Mouse (Mus musculus): ENCODE measurements around the gene Slc9a9. TPM values are rescaled to one million over a fixed set of nuclear protein-coding genes. Genes with fewer than 3 reads are reported as not detected.

Slc9a9 gene
- polyA plus RNA-seq, 2 experiments, result 3.7 to 5.1 TPM

GRCm38 (mm10) chr9:95256680-95257316 is 587.1 kb downstream of the Slc9a9 start:
- no peaks in the 10 kb centered on the region for H3K36me3 ChIP-seq (ENCODE audit: control insufficient read depth, insufficient read depth, low read length)
- H3K9ac ChIP-seq (ENCODE audit: low read depth, low read length, severe bottlenecking), result no peak overlapping the region
- no peak for TF ChIP-seq POLR2A (IDR thresholded peaks at IDR 0.05; ENCODE audit: borderline replicate concordance, extremely low read depth, insufficient read depth, insufficient read length)
- ATAC-seq (ENCODE audit: low FRiP score, low read depth) (no peak), DNase-seq (ENCODE audit: low spot score) (no peak)
- no peak overlapping the region for H3K4me2 ChIP-seq (replicated peaks; ENCODE audit: low read depth, low read length, severe bottlenecking)
- H3K9me3 ChIP-seq (ENCODE audit: control insufficient read depth, low read length), result no peaks in the 10 kb centered on the region
- no peaks in the 10 kb centered on the region for H3K27me3 ChIP-seq (ENCODE audit: control insufficient read depth, insufficient read depth, low read length)
- 73% methylated on average over 21 of the region's 21 CpGs for WGBS
- no peak overlapping the region for H3K4me3 ChIP-seq (replicated peaks; ENCODE audit: low read length)
- H3K27ac ChIP-seq (replicated peaks; ENCODE audit: low read depth, low read length), result no peak overlapping the region
- no peaks in the 10 kb centered on the region for H3K4me1 ChIP-seq (ENCODE audit: control insufficient read depth, insufficient read depth, low read length)

GRCm38 (mm10) chr9:95262851-95263250 is 593.1 kb downstream of the Slc9a9 start:
- DNase-seq (ENCODE audit: low spot score), result no peak
- Histone ChIP-seq H3K27ac (replicated peaks; ENCODE audit: low read depth, low read length) (no peak overlapping the region), H3K9ac (ENCODE audit: low read depth, low read length, severe bottlenecking) (no peak overlapping the region), H3K27me3 (ENCODE audit: control insufficient read depth, insufficient read depth, low read length) (no peaks in the 10 kb centered on the region), H3K4me2 (replicated peaks; ENCODE audit: low read depth, low read length, severe bottlenecking) (no peak overlapping the region), H3K36me3 (ENCODE audit: control insufficient read depth, insufficient read depth, low read length) (no peaks in the 10 kb centered on the region), H3K9me3 (ENCODE audit: control insufficient read depth, low read length) (no peaks in the 10 kb centered on the region), H3K4me3 (replicated peaks; ENCODE audit: low read length) (no peak overlapping the region), H3K4me1 (ENCODE audit: control insufficient read depth, insufficient read depth, low read length) (peaks cover 4% of the 10 kb centered on the region)
- no peak for ATAC-seq (ENCODE audit: low FRiP score, low read depth)
- 69% methylated on average over 3 of the region's 3 CpGs for WGBS
- no peak for TF ChIP-seq POLR2A (IDR thresholded peaks at IDR 0.05; ENCODE audit: borderline replicate concordance, extremely low read depth, insufficient read depth, insufficient read length)

GRCm38 (mm10) chr9:95263867-95264509 is 594.3 kb downstream of the Slc9a9 start:
- H3K9ac ChIP-seq (ENCODE audit: low read depth, low read length, severe bottlenecking), result no peak overlapping the region
- DNase-seq (ENCODE audit: low spot score), result no peak
- H3K4me1 ChIP-seq (ENCODE audit: control insufficient read depth, insufficient read depth, low read length), result peaks cover 4% of the 10 kb centered on the region
- H3K27ac ChIP-seq (replicated peaks; ENCODE audit: low read depth, low read length), result no peak overlapping the region
- no peaks in the 10 kb centered on the region for H3K36me3 ChIP-seq (ENCODE audit: control insufficient read depth, insufficient read depth, low read length)
- 70% methylated on average over 9 of the region's 9 CpGs for WGBS
- H3K9me3 ChIP-seq (ENCODE audit: control insufficient read depth, low read length), result no peaks in the 10 kb centered on the region
- H3K27me3 ChIP-seq (ENCODE audit: control insufficient read depth, insufficient read depth, low read length), result no peaks in the 10 kb centered on the region
- no peak for TF ChIP-seq POLR2A (IDR thresholded peaks at IDR 0.05; ENCODE audit: borderline replicate concordance, extremely low read depth, insufficient read depth, insufficient read length)
- no peak for ATAC-seq (ENCODE audit: low FRiP score, low read depth)
- H3K4me2 ChIP-seq (replicated peaks; ENCODE audit: low read depth, low read length, severe bottlenecking), result no peak overlapping the region
- H3K4me3 ChIP-seq (replicated peaks; ENCODE audit: low read length), result no peak overlapping the region

GRCm38 (mm10) chr9:95266179-95266578 is 596.5 kb downstream of the Slc9a9 start:
- no peak overlapping the region for H3K9ac ChIP-seq (ENCODE audit: low read depth, low read length, severe bottlenecking)
- ATAC-seq (ENCODE audit: low FRiP score, low read depth), result no peak
- peaks cover 4% of the 10 kb centered on the region for H3K4me1 ChIP-seq (ENCODE audit: control insufficient read depth, insufficient read depth, low read length)
- H3K4me2 ChIP-seq (replicated peaks; ENCODE audit: low read depth, low read length, severe bottlenecking), result no peak overlapping the region
- DNase-seq (ENCODE audit: low spot score), result no peak
- H3K36me3 ChIP-seq (ENCODE audit: control insufficient read depth, insufficient read depth, low read length), result no peaks in the 10 kb centered on the region
- no peak overlapping the region for H3K27ac ChIP-seq (replicated peaks; ENCODE audit: low read depth, low read length)
- no peaks in the 10 kb centered on the region for H3K9me3 ChIP-seq (ENCODE audit: control insufficient read depth, low read length)
- TF ChIP-seq POLR2A (IDR thresholded peaks at IDR 0.05; ENCODE audit: borderline replicate concordance, extremely low read depth, insufficient read depth, insufficient read length), result no peak
- WGBS, result 66% methylated on average over 2 of the region's 2 CpGs
- no peak overlapping the region for H3K4me3 ChIP-seq (replicated peaks; ENCODE audit: low read length)
- H3K27me3 ChIP-seq (ENCODE audit: control insufficient read depth, insufficient read depth, low read length), result no peaks in the 10 kb centered on the region

GRCm38 (mm10) chr9:95266924-95267323 is 597.2 kb downstream of the Slc9a9 start:
- no peak overlapping the region for H3K4me2 ChIP-seq (replicated peaks; ENCODE audit: low read depth, low read length, severe bottlenecking)
- no peaks in the 10 kb centered on the region for H3K9me3 ChIP-seq (ENCODE audit: control insufficient read depth, low read length)
- no peaks in the 10 kb centered on the region for H3K36me3 ChIP-seq (ENCODE audit: control insufficient read depth, insufficient read depth, low read length)
- DNase-seq (ENCODE audit: low spot score) (no peak), ATAC-seq (ENCODE audit: low FRiP score, low read depth) (no peak)
- H3K9ac ChIP-seq (ENCODE audit: low read depth, low read length, severe bottlenecking), result no peak overlapping the region
- 76% methylated on average over 2 of the region's 2 CpGs for WGBS
- H3K27me3 ChIP-seq (ENCODE audit: control insufficient read depth, insufficient read depth, low read length), result no peaks in the 10 kb centered on the region
- no peak overlapping the region for H3K4me3 ChIP-seq (replicated peaks; ENCODE audit: low read length)
- H3K27ac ChIP-seq (replicated peaks; ENCODE audit: low read depth, low read length), result no peak overlapping the region
- peaks cover 4% of the 10 kb centered on the region for H3K4me1 ChIP-seq (ENCODE audit: control insufficient read depth, insufficient read depth, low read length)
- TF ChIP-seq POLR2A (IDR thresholded peaks at IDR 0.05; ENCODE audit: borderline replicate concordance, extremely low read depth, insufficient read depth, insufficient read length), result no peak
